Mouse (Mus musculus): ENCODE measurements around the gene Slc5a8. TPM values are rescaled to one million over a fixed set of nuclear protein-coding genes. Genes with fewer than 3 reads are reported as not detected.

The Slc5a8 gene
- total RNA-seq (2023): not detected

GRCm38 (mm10) chr10:88885632-88886090 lies at the start of gene Slc5a8:
Slc5a8 (plus strand) TSS chr10:88885992.

Other genes starting within 250 kb of the Slc5a8 start
- 4.2 TPM for gene Spic, start 201.0 kb upstream of the Slc5a8 start, total RNA-seq (2023)
- gene Arl1, start 155.1 kb upstream of the Slc5a8 start, total RNA-seq (2023): 32.2 TPM
- gene Utp20, start 59.2 kb upstream of the Slc5a8 start, total RNA-seq (2023): 52.7 TPM